Mouse (Mus musculus) inflammation-experienced regulatory T-cells, adult 6 months (primary cell): ENCODE measurements around the gene Plscr2. TPM values are rescaled to one million over a fixed set of nuclear protein-coding genes. Genes with fewer than 3 reads are reported as not detected.

Experiments used
- ATAC-seq: one replicate; pipeline ENCODE4 v1.8.0; 2017
- polyA plus RNA-seq, 3 experiments: library from polyadenylated mRNA; unstranded; fragments of 100-300 nt; shearing (Covaris generic); gene quantifications; one replicate each; pipeline ENCODE4 v1.2.1; 2017

Plscr2 gene
- not detected for polyA plus RNA-seq

DNA sequence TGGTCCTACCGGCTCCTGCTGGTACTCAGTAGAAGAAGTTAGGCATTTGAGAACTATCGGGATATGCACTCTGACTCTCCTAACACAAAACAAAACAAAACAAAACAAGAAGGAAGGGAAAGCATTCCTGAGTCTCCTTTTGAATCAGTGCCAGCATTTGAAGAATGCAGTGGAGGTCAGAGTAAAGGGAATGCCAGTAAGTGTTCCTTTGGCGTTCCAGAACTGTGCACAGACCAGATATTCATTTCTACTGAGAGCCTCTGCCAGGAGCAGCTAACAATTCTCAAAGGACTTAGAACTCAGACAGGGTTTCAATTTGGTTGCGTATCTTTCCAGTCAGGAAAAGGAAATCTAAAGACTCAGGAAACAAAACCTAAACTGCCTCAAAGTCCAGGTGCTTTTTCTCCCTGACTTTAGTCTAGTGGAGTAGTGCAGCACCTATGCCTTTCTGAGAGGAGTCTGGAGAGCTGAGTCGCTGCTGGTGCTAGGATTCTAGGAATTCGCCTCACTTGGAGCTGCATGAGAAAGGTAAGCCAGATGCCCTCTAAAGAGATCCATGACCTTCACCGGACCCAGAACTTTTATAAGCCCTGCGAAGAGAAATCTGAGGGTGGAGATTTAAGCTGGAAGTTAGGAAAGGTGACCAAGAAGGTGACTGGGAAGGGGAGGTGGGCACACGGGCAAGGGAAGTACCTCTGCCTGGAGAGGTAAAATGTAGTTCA, at the start of gene Plscr2:
Plscr2 (plus strand) TSS at position 117 of the 722 bp plus-strand sequence.
- ATAC-seq, result no peak

- no peak for ATAC-seq
Measured at GRCm38 (mm10) chr9:92226127-92226655, 49.2 kb upstream of the Plscr2 start.

- ATAC-seq, result no peak
Measured at GRCm38 (mm10) chr9:92226795-92227194, 48.6 kb upstream of the Plscr2 start.

- ATAC-seq, result peak; percentile 86
Measured at GRCm38 (mm10) chr9:92228867-92229832, 46.3 kb upstream of the Plscr2 start.

DNA sequence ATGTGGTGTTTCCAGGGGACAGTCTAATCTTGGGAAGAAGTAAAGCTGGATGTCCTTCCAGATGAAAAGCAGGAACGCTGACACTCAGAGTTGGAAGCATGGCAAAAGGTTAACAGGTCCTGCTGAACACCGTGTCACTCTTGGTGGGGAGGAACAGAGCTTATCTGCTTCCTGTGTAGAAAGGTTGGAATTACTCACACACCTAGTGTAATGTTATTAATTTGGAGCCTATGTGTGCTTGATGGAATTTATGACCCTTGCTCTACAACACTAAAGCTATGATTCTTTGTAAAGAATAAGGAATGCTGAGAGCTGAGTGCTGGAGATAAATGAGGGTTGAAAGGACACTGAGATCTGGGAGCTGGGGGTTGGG, 45.6 kb upstream of the Plscr2 start:
- ATAC-seq, result peak; percentile 47

- no peak for ATAC-seq
Measured at GRCm38 (mm10) chr9:92234901-92235458, 40.4 kb upstream of the Plscr2 start.

GRCm38 (mm10) chr9:92248773-92249446, 26.5 kb upstream of the Plscr2 start:
- ATAC-seq, result no peak

DNA sequence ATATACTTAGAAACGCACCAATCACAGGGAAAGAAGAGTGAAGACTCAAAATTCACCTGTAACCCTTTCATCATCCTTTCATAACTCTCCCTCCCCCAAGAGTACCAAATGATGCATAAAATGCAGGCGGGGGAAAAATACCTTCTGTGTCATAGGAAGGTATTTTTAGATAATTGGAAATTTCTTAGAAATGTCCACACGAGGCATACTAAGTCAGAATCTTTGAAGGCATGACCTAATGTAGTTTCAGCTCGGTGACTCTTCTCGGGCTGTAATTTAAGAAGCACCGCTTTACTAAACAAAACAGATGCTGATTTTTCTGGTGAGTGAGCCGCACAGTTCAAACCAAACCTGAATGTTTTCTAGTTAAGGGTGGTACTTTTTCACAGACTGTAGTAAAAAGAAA, 26.0 kb upstream of the Plscr2 start, which contains the start of gene Plscr1:
Plscr1 (plus strand) TSS at position 304 of the 406 bp plus-strand sequence.
- peak; percentile 44 for ATAC-seq

DNA sequence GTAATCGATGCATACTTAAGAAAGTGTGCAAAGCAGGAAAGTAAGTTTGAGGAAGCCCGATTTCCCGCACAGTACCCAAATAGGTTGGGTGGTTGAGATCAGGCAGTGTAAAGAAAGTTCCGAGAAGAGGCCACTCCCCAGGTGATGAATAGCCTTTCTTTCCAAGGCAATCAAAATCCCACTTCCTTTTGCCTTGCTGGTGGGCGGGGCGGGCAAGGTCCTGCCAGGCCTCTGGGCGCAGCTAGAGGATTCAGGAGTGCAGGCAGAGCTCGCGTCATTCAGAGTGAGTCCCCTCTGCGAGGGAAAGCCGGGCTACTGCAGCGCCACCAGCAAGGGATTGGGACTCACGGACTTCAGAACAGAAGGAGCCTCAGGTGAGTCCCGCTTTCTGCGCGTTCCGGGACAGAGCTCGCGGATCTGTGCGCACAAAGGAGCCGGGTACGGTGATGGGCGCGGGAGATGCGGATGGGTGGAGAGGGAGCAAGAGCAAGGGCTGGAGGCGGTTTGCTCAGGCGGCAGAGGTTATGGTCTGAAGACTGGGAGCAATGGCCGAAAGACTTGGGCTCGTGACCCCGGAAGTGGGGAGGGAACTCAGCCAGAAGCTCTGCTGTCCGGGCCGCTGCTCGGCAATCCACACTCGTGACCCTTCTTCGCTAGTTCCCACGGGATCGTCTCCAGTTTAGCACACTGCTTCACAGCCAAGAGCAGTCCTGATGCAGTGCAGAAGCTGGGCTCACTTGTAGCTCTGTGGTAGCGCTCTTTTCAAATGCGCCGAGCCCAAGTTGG, 25.2 kb upstream of the Plscr2 start:
- ATAC-seq, result peak; percentile 56

DNA sequence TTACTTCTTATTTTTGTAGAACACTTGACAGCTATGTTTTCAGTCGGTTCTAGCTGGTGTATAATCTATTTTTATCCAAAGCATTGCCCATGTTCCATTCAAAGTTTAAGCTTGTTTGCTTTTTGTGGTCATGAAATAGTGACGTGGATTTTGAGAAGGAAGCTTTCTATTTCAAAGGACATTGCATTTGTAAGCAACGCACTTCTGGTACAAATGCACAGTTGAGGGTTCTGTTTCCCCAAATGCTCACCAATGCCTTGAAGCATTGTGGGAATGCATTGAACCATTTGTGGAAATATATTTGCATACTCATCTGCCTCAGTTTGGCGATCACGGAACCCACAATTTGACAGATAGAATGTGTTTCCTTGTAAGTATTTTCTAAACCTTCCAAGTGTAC, 22.7 kb upstream of the Plscr2 start:
- ATAC-seq, result peak; percentile 25

DNA sequence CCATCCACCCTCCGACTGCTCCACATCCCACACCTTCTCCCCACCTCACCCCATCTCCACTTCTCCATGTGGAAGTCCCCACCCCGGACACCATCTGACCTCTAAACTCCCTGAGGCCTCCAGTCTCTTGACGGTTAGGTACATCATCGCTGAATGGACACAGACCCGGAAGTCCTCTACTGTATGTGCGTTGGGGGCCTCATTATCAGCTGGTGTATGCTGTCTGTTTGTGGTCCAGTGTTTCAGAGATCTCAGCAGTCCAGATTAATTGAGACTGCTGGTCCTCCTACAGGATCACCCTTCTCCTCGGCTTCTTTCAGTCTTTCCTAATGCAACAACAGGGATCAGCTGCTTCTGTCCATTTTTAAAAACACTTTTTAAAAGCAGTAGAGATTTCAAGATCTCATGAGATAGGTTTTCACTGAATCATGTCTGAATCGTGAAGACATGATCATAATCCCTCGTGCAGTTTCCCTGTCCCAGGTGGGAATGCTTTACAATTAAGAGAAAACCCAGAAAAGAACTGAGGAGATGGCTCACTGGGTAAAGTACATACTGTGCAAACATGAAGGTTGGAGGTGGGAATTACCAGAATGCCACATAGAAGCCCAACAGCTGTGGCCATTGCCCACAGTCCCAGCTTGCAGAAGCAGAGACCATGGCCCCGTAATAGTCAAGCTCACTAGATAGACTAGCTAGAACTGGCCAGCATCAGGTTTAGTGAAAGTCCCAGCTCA, 21.6 kb upstream of the Plscr2 start:
- ATAC-seq, result no peak

DNA sequence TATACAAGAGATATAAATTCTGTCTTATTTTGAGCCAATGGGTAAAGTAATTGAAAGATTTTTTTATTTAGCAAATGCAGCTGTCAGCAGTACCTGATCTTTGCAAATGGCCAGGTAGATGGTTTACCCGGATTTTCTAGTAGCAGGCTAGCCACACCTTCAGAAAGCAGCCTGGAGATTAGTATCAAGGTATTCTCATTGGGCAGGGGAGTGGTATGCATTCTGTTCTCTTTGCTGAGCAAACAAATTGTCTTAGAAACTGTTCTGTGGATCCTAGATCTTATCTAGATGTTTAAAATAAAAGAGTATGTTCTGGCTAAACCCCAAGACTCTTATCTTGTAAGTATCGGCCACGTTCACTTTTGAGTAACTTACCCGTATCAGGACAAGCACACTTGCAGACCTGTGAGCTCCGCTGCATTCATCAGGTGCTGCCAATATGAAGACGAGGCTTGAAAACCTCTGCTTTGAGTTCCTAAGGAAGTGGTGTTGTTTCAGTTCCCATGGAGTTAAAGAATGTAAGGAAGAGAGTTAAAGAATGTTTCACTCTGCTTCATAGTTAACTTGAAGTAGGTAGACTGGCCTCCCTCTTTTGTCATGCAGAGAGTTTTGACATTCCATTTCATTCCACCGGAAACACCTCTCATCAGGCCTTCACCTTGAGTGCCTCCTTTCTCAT, 14.8 kb upstream of the Plscr2 start:
- ATAC-seq, result no peak

- peak; percentile 92 for ATAC-seq
Measured at GRCm38 (mm10) chr9:92265719-92266118, 9.7 kb upstream of the Plscr2 start.

- ATAC-seq, result no peak
Measured at GRCm38 (mm10) chr9:92266558-92267171, 8.7 kb upstream of the Plscr2 start.

DNA sequence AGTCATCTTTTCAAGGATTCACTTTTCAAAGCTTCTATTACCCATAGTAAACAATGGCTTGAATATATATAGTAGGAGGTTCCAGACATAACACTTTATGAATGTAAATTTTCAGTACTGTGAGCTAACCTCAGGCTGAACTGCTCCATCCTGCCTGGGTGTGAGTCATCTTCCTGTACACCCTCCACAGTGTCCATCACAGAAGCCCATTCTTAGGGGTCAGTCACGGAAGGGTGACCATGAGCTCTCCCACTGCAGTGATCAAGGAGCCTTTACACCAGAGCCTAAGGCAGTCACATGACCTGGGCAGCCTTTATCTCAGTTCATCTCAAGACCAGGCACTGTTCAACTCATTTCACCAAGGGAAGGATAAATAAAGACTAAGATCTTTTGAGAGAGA, 7.7 kb upstream of the Plscr2 start:
- no peak for ATAC-seq

DNA sequence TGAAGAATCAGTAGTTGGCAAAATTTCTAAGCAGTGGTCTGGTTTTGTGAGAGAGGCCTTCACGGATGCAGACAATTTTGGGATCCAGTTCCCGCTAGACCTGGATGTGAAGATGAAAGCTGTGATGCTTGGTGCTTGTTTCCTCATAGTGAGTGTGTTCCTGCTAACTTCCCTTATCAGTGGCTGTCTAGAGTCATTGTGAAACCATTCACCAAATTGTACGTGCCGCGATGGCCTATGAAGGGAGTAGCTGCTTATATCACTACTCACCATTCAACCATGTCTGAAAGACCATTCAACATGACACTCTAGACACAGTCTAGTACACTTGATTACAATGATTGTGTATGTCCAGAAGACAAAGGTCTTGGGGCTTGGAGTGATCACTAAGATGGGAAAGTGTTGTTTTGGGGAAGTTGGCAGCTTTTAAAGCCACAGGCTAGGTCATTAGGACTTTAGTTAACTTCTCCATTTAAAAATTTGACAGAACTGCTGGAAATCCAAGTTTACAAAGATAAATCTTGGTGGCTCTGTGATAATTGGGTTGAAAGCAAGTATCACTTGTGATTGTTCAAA, 5.5 kb upstream of the Plscr2 start:
- ATAC-seq, result no peak

DNA sequence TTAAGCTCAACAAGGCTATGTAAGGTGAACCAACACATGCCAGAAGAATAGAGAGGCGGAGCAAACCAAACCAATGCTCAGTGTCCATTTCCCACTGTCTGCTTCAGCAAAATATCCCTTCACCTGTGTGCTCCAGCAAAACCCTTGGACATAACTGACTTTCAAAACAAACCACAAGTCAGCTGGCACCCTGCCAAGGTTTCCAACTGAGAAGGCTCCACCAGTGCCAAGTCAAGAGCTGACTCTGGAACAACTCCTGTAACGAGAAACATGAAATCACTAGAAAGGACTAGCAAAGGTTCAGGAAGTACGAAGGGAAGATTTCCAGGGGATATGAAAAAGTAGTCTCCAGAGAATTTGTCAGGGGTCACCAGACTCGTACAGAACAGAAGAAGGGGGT, 4.5 kb upstream of the Plscr2 start:
- no peak for ATAC-seq

- no peak for ATAC-seq
Measured at GRCm38 (mm10) chr9:92272650-92273049, 2.8 kb upstream of the Plscr2 start.

DNA sequence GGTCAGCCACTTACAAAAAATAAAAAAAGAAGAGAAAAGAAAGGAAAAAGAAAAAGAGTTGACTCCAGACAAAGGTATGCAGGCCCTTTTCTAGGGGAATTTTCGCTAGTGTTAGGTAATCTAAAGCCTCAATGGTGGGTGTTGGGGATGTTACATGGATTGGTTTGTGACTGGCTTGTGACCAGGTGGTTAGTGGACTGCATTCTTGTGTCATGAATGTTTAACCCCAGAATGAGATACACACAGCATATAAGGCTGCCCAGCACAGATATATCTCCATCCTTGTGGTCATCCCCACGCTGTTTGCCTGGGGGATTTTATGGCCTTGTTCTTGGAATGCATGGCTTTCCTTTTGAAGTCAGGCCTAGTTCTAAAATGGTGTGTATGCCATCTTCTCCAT, 2.1 kb upstream of the Plscr2 start:
- ATAC-seq, result no peak
